Mouse (Mus musculus): ENCODE results near the gene Smg9. TPM values are rescaled to one million over a fixed set of nuclear protein-coding genes. Genes with fewer than 3 reads are reported as not detected.

Smg9 gene
- total RNA-seq, 1 experiment from 2014 or later = 25.2 TPM

- ATAC-seq (replicated peaks; ENCODE audit: low read depth, poor library complexity, severe bottlenecking) = no peak
Measured at GRCm38 (mm10) chr7:24469126-24469525, 69.7 kb downstream of the Smg9 start.

DNA sequence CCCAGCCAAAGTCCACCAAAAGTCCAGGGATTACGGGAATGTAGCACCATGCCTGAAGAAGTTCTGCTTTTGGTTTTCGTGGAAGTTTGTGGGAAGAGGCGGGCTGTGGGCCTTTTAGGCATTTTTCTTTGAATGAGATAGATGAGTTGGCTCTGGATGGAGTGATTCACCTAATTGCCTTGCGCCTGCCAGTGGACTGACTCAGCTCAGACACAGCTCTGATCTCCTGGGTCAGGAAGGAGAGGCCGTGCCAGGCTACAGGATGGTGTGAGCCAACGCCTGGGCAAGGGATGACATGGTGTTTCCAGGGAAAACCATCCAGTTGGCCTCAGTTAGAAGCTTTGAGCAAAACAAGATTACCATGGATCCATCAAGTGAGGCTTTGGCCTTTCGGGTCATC is 70.9 kb downstream of the Smg9 start:
- ATAC-seq (replicated peaks; ENCODE audit: low read depth, poor library complexity, severe bottlenecking) = no peak

Other genes starting within 250 kb of the Smg9 start
- 1.5 and 3.2 TPM in 2 replicates for gene Zfp114, start 224.6 kb upstream of the Smg9 start, total RNA-seq (2017)
- 12.0 and 26.3 TPM in 2 replicates for gene Zfp111, start 188.2 kb upstream of the Smg9 start, total RNA-seq (2017)
- 9.8 and 14.8 TPM in 2 replicates for gene Zfp109, start 162.1 kb upstream of the Smg9 start, total RNA-seq (2017)
- 1.5 and 3.8 TPM in 2 replicates for gene Zfp108, start 144.8 kb upstream of the Smg9 start, total RNA-seq (2017)
- gene Zfp93, start 129.2 kb upstream of the Smg9 start, total RNA-seq (2017) = 1.6 and 4.9 TPM in 2 replicates
- gene Zfp61, start 98.4 kb upstream of the Smg9 start, total RNA-seq (2017) = 15.7 and 21.4 TPM in 2 replicates
- gene Zfp94, start 83.0 kb upstream of the Smg9 start, total RNA-seq (2017) = 2.4 and 6.5 TPM in 2 replicates
- gene Tescl, start 65.7 kb upstream of the Smg9 start, total RNA-seq (2017) = not detected in 2 replicates
- gene Lypd5, start 50.4 kb upstream of the Smg9 start, total RNA-seq (2017) = not detected in 2 replicates
- 70.8 and 84.9 TPM in 2 replicates for gene Kcnn4, start 29.4 kb upstream of the Smg9 start, total RNA-seq (2017)
- not detected in 2 replicates for gene Irgc1, start 52.7 kb downstream of the Smg9 start, total RNA-seq (2017)
- gene Plaur, start 62.9 kb downstream of the Smg9 start, total RNA-seq (2017) = 3.6 and 10.2 TPM in 2 replicates
- gene Cadm4, start 82.4 kb downstream of the Smg9 start, total RNA-seq (2017) = not detected in 2 replicates
- gene Zfp428, start 107.4 kb downstream of the Smg9 start, total RNA-seq (2017) = 7.0 and 9.0 TPM in 2 replicates
- gene AC161166.1, start 112.8 kb downstream of the Smg9 start, total RNA-seq (2017) = not detected in 2 replicates
- 3.5 and 6.0 TPM in 2 replicates for gene Irgq, start 131.1 kb downstream of the Smg9 start, total RNA-seq (2017)
- gene Pinlyp, start 146.5 kb downstream of the Smg9 start, total RNA-seq (2017) = not detected in 2 replicates
- 32.2 and 37.0 TPM in 2 replicates for gene Xrcc1, start 146.7 kb downstream of the Smg9 start, total RNA-seq (2017)
- gene Ethe1, start 187.9 kb downstream of the Smg9 start, total RNA-seq (2017) = 13.2 and 14.6 TPM in 2 replicates
- gene Zfp575, start 188.0 kb downstream of the Smg9 start, total RNA-seq (2017) = not detected in 2 replicates
- 9.6 and 14.7 TPM in 2 replicates for gene Phldb3, start 211.1 kb downstream of the Smg9 start, total RNA-seq (2017)
- not detected in 2 replicates for gene Lypd3, start 236.9 kb downstream of the Smg9 start, total RNA-seq (2017)